Comparison of ENCODE assay signal across 9 mouse cellular contexts in the genomic region with DNA sequence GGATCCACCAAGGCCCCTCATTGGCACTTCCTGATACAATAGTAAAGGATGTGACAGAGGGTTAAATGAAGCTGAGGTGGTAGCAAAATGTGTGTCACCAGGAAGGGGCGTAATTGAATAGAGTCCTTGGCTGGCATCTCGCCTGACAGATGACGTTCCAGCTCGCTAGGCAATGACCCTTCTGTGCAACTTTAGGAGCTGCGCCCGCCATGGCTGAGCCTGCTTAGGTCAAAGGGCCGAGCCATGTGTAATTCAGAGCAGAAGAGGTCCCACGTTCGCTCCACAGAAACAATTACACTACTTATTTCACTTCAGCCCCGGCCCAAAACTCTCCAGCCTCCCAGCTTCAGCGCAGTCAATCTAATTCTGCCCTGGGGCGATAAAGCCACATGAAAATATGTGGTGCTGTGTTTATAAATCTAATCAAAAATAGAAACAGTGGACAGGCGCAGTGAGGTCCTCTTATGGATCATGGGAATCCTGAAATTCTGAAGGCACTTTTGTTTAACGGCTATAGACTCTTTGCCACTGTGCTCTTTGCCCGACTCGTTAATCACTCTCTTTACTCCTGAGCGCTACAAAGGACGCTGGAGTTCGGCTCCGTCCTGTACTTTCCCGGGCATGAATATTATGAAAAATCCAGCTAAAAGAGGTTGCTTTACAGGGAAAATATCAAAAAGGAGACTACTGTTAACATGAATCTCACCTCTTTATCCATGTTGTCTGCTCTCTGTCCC.
A peak's percentile ranks its signal among the peaks of the same experiment; 100 is the strongest.
DNase-seq lines count a peak whose midpoint lies in the region; ATAC-seq and TF ChIP-seq lines count a peak whose summit lies in the region.
"Had no signal": no experiment of that assay in that cellular context is flagged by ENCODE, and none has a peak within 500 bp of the region (broad histone marks: within the 10 kb centered on the region; RNA-seq: fewer than 3 reads in every experiment).

No protein-coding gene starts in this region.

- no peak overlapping the region for H3K4me3 ChIP-seq in forebrain, embryonic 16.5 days (replicated peaks; ENCODE audit: low read length)
- H3K4me3 ChIP-seq in limb, embryonic 14.5 days (replicated peaks; ENCODE audit: low read length) = peak overlapping the region; percentile 10
- no peak overlapping the region for H3K4me3 ChIP-seq in liver, embryonic 11.5 days (ENCODE audit: low read depth, low read length)
- H3K4me3 ChIP-seq in lung, postnatal 0 days (ENCODE audit: low read depth, low read length) = no peak overlapping the region

- no peaks in the 10 kb centered on the region for H3K9me3 ChIP-seq in forebrain, embryonic 16.5 days (ENCODE audit: control insufficient read depth, low read length)
- no peaks in the 10 kb centered on the region for H3K9me3 ChIP-seq in limb, embryonic 14.5 days (ENCODE audit: control insufficient read depth, low read length)
- no peaks in the 10 kb centered on the region for H3K9me3 ChIP-seq in liver, embryonic 11.5 days (ENCODE audit: control insufficient read depth, low read length)
- H3K9me3 ChIP-seq in lung, postnatal 0 days (ENCODE audit: low read length) = no peaks in the 10 kb centered on the region

- peak; percentile 46 for DNase-seq in adrenal gland, postnatal 14 days
- DNase-seq in adrenal gland, adult 18-20 months (ENCODE audit: low spot score in 2 of 2) = no peak
- peak; percentile 71 for DNase-seq in embryo, embryonic 10.5 days (ENCODE audit: low spot score)
- peak; percentile 3 for DNase-seq in limb, embryonic 14.5 days (ENCODE audit: low spot score)
- no peak for DNase-seq in ovary, postnatal 14 days (ENCODE audit: low spot score)
- DNase-seq in liver, embryonic 11.5 days (ENCODE audit: low spot score) = no peak
- no peak for DNase-seq in lung, postnatal 0 days (ENCODE audit: low spot score)
- DNase-seq: heart, adult 11 months had no signal

- no peak for ATAC-seq in forebrain, embryonic 16.5 days
- no peak for ATAC-seq in limb, embryonic 14.5 days (ENCODE audit: low FRiP score, low read depth)
- no peak for ATAC-seq in liver, embryonic 11.5 days (replicated peaks; ENCODE audit: low FRiP score)
- no peak for ATAC-seq in lung, postnatal 0 days

- no peaks in the 10 kb centered on the region for H3K27me3 ChIP-seq in forebrain, embryonic 16.5 days (replicated peaks; ENCODE audit: control insufficient read depth, insufficient read depth, low read length)
- 0 out of 2 replicates have a peak, but pooled peaks cover 6% of the 10 kb centered on the region for H3K27me3 ChIP-seq in limb, embryonic 14.5 days (ENCODE audit: control insufficient read depth, insufficient read depth, low read length)
- H3K27me3 ChIP-seq in liver, embryonic 11.5 days (replicated peaks; ENCODE audit: control insufficient read depth, insufficient read depth, low read length) = no peaks in the 10 kb centered on the region
- no peaks in the 10 kb centered on the region for H3K27me3 ChIP-seq in lung, postnatal 0 days (replicated peaks; ENCODE audit: insufficient read depth, low read length)

- no peak overlapping the region for H3K27ac ChIP-seq in forebrain, embryonic 16.5 days (ENCODE audit: low read length)
- H3K27ac ChIP-seq in limb, embryonic 14.5 days (replicated peaks; ENCODE audit: low read depth, low read length) = no peak overlapping the region
- H3K27ac ChIP-seq in liver, embryonic 11.5 days (ENCODE audit: low read depth, low read length) = no peak overlapping the region
- no peak overlapping the region for H3K27ac ChIP-seq in lung, postnatal 0 days (ENCODE audit: low read length)

- 0 out of 2 replicates have a peak, but pooled peaks cover 2% of the 10 kb centered on the region for H3K4me1 ChIP-seq in forebrain, embryonic 16.5 days (replicated peaks; ENCODE audit: control insufficient read depth, insufficient read depth, low read length)
- H3K4me1 ChIP-seq in limb, embryonic 14.5 days (ENCODE audit: control insufficient read depth, insufficient read depth, low read length) = 0 out of 2 replicates have a peak, but pooled peaks cover 2% of the 10 kb centered on the region
- no peaks in the 10 kb centered on the region for H3K4me1 ChIP-seq in liver, embryonic 11.5 days (replicated peaks; ENCODE audit: control insufficient read depth, insufficient read depth, low read length)
- no peaks in the 10 kb centered on the region for H3K4me1 ChIP-seq in lung, postnatal 0 days (ENCODE audit: insufficient read depth, low read depth, low read length)

- 32% methylated on average over 21 of the region's 21 CpGs for WGBS in forebrain, embryonic 16.5 days
- 24% methylated on average over 21 of the region's 21 CpGs for WGBS in limb, embryonic 14.5 days
- WGBS in liver, embryonic 11.5 days = 77% methylated on average over 21 of the region's 21 CpGs
- 55% methylated on average over 21 of the region's 21 CpGs for WGBS in lung, postnatal 0 days

- TF ChIP-seq CTCF in lung, postnatal 0 days (IDR thresholded peaks at IDR 0.05) = no peak

- no peak overlapping the region for H3K9ac ChIP-seq in forebrain, embryonic 16.5 days (replicated peaks; ENCODE audit: low read depth, low read length)
- 0 out of 2 replicates have a peak overlapping the region, but pooled peaks have one; percentile 1 for H3K9ac ChIP-seq in limb, embryonic 14.5 days (ENCODE audit: low read depth, low read length, severe bottlenecking)
- H3K9ac ChIP-seq in liver, embryonic 11.5 days (ENCODE audit: low read depth, low read length) = no peak overlapping the region
- no peak overlapping the region for H3K9ac ChIP-seq in lung, postnatal 0 days (replicated peaks; ENCODE audit: low read depth)

- no peak for TF ChIP-seq EP300 in lung, postnatal 0 days (IDR thresholded peaks at IDR 0.05)

- H3K4me2 ChIP-seq in forebrain, embryonic 16.5 days (ENCODE audit: low read length) = peak overlapping the region; percentile 20
- peak overlapping the region; percentile 35 for H3K4me2 ChIP-seq in limb, embryonic 14.5 days (replicated peaks; ENCODE audit: low read depth, low read length, severe bottlenecking)
- H3K4me2 ChIP-seq in liver, embryonic 11.5 days = no peak overlapping the region
- no peak overlapping the region for H3K4me2 ChIP-seq in lung, postnatal 0 days (replicated peaks; ENCODE audit: low read depth, low read length)

- no peaks in the 10 kb centered on the region for H3K36me3 ChIP-seq in forebrain, embryonic 16.5 days (ENCODE audit: control insufficient read depth, insufficient read depth)
- no peaks in the 10 kb centered on the region for H3K36me3 ChIP-seq in limb, embryonic 14.5 days (ENCODE audit: control insufficient read depth, insufficient read depth, low read length)
- no peaks in the 10 kb centered on the region for H3K36me3 ChIP-seq in liver, embryonic 11.5 days (ENCODE audit: control insufficient read depth, insufficient read depth, low read length)
- no peaks in the 10 kb centered on the region for H3K36me3 ChIP-seq in lung, postnatal 0 days (ENCODE audit: insufficient read depth, low read length)

- TF ChIP-seq POLR2A in limb, embryonic 14.5 days (IDR thresholded peaks at IDR 0.05; ENCODE audit: borderline replicate concordance, extremely low read depth, insufficient read depth, insufficient read length) = no peak

Comparison
In these comparisons a context has a peak if more than half of its experiments do, and no peak if none do; other contexts are left out.
1. DNase-seq: peak in adrenal gland, postnatal 14 days (single experiment), embryo, embryonic 10.5 days (single experiment) and limb, embryonic 14.5 days (single experiment); none in adrenal gland, adult 18-20 months (0 of 2), ovary, postnatal 14 days (single experiment), liver, embryonic 11.5 days (single experiment) and lung, postnatal 0 days (single experiment).
2. H3K4me2 ChIP-seq: peak in forebrain, embryonic 16.5 days (single experiment) and limb, embryonic 14.5 days (single experiment); none in liver, embryonic 11.5 days (single experiment) and lung, postnatal 0 days (single experiment).